Mouse (Mus musculus) embryonic facial prominence, embryonic 12.5 days (tissue): ENCODE results near the gene Gtf2b. TPM values are rescaled to one million over a fixed set of nuclear protein-coding genes. Genes with fewer than 3 reads are reported as not detected.

Source experiments
- ATAC-seq: fragments of 200-750 bp; cut with Nextera tagmentation; 2 replicates; pipeline ENCODE4 v1.8.0; 2017; ENCODE audit not compliant: insufficient number of reproducible peaks, insufficient read depth, low FRiP score, low TSS enrichment
- H3K27ac ChIP-seq: fragments of 300-500 bp; sonication (generic); 2 replicates; pipeline ENCODE4 v1.5.1; 2016; ENCODE audit warnings: mild to moderate bottlenecking
- H3K27me3 ChIP-seq: fragments of 300-500 bp; sonication (generic); 2 replicates; pipeline ENCODE4 v1.6.1; 2016; ENCODE audit warnings: mild to moderate bottlenecking, moderate library complexity
- H3K36me3 ChIP-seq: fragments of 300-500 bp; sonication (generic); 2 replicates; pipeline ENCODE4 v1.6.1; 2016; ENCODE audit warnings: mild to moderate bottlenecking
- H3K4me1 ChIP-seq: fragments of 300-500 bp; sonication (generic); 2 replicates; pipeline ENCODE4 v1.6.1; 2016
- H3K4me2 ChIP-seq: fragments of 300-500 bp; sonication (generic); replicated peaks from 2 replicates; pipeline ENCODE4 v1.6.1; 2016; ENCODE audit warnings: mild to moderate bottlenecking, moderate library complexity
- H3K4me3 ChIP-seq: fragments of 300-500 bp; sonication (generic); 2 replicates; pipeline ENCODE4 v1.5.1; 2016; ENCODE audit warnings: mild to moderate bottlenecking
- H3K9ac ChIP-seq: fragments of 300-500 bp; sonication (generic); 2 replicates; pipeline ENCODE4 v1.6.1; 2016; ENCODE audit warnings: mild to moderate bottlenecking, moderate library complexity
- H3K9me3 ChIP-seq: fragments of 300-500 bp; sonication (generic); 2 replicates; pipeline ENCODE4 v1.6.1; 2016; ENCODE audit warnings: mild to moderate bottlenecking, moderate library complexity
- WGBS: fragments of 180-500 bp; shearing (Covaris S2); methylation state at CpG from one replicate; pipeline ENCODE4 v1.1.7; 2016; 5-methylcytosine and 5-hydroxymethylcytosine counted together
- polyA plus RNA-seq: library from polyadenylated mRNA; unstranded; fragments of >200 nt; fragmentation: Nextera tagmentation; extraction: Ambion mirVana; gene quantifications from 2 replicates; pipeline ENCODE4 v1.2.1, GENCODE M21; 2016

The Gtf2b gene
- polyA plus RNA-seq, 1 experiment from 2014 or later = 85.4 TPM

- Histone ChIP-seq H3K4me1 (no peaks in the 10 kb centered on the region; the same call in 1 of the 2 replicates), H3K27me3 (no peaks in the 10 kb centered on the region), H3K9ac (no peak overlapping the region), H3K36me3 (no peaks in the 10 kb centered on the region), H3K9me3 (no peaks in the 10 kb centered on the region), H3K4me2 (no peak overlapping the region), H3K4me3 (no peak overlapping the region), H3K27ac (no peak overlapping the region)
- no peak for ATAC-seq
- WGBS = 80% methylated on average over 7 of the region's 7 CpGs
Measured at GRCm38 (mm10) chr3:142758593-142758992, 6.3 kb upstream of the Gtf2b start.

- Histone ChIP-seq H3K4me3 (no peak overlapping the region), H3K27me3 (no peaks in the 10 kb centered on the region), H3K4me1 (no peaks in the 10 kb centered on the region; the same call in 1 of the 2 replicates), H3K9ac (no peak overlapping the region), H3K36me3 (no peaks in the 10 kb centered on the region), H3K4me2 (no peak overlapping the region), H3K27ac (no peak overlapping the region), H3K9me3 (no peaks in the 10 kb centered on the region)
- ATAC-seq = no peak
- WGBS = 62% methylated on average over 6 of the region's 6 CpGs
Measured at GRCm38 (mm10) chr3:142760356-142760755, 4.5 kb upstream of the Gtf2b start.

GRCm38 (mm10) chr3:142765778-142766165 is 927 bp downstream of the Gtf2b start:
- Histone ChIP-seq H3K27me3 (no peaks in the 10 kb centered on the region), H3K36me3 (no peaks in the 10 kb centered on the region), H3K27ac (no peak overlapping the region), H3K9ac (peak overlapping the region; percentile 92), H3K4me3 (peak overlapping the region; percentile 89), H3K9me3 (no peaks in the 10 kb centered on the region), H3K4me1 (peaks cover 11% of the 10 kb centered on the region; the same call in 1 of the 2 replicates), H3K4me2 (peak overlapping the region; percentile 75)
- WGBS = 17% methylated on average over 10 of the region's 10 CpGs
- ATAC-seq = no peak

GRCm38 (mm10) chr3:142768498-142768897 is 3.7 kb downstream of the Gtf2b start:
- H3K27ac ChIP-seq = no peak overlapping the region
- H3K9ac ChIP-seq = no peak overlapping the region
- no peaks in the 10 kb centered on the region for H3K27me3 ChIP-seq
- no peak for ATAC-seq
- no peaks in the 10 kb centered on the region for H3K9me3 ChIP-seq
- WGBS = 95% methylated on average over 6 of the region's 6 CpGs
- no peak overlapping the region for H3K4me3 ChIP-seq
- no peak overlapping the region for H3K4me2 ChIP-seq
- H3K36me3 ChIP-seq = peaks cover 15% of the 10 kb centered on the region
- peaks cover 11% of the 10 kb centered on the region; the same call in 1 of the 2 replicates for H3K4me1 ChIP-seq

GRCm38 (mm10) chr3:142770518-142770917 is 5.7 kb downstream of the Gtf2b start:
- Histone ChIP-seq H3K36me3 (peaks cover 21% of the 10 kb centered on the region), H3K9me3 (no peaks in the 10 kb centered on the region), H3K27ac (no peak overlapping the region), H3K27me3 (no peaks in the 10 kb centered on the region), H3K4me1 (peaks cover 11% of the 10 kb centered on the region; the same call in 1 of the 2 replicates), H3K4me2 (no peak overlapping the region), H3K4me3 (no peak overlapping the region), H3K9ac (no peak overlapping the region)
- ATAC-seq = no peak
- 47% methylated on average over 1 of the region's 1 CpGs for WGBS

GRCm38 (mm10) chr3:142773538-142774191 is 8.8 kb downstream of the Gtf2b start:
- Histone ChIP-seq H3K9ac (no peak overlapping the region), H3K4me3 (no peak overlapping the region), H3K27ac (no peak overlapping the region), H3K27me3 (no peaks in the 10 kb centered on the region), H3K36me3 (peaks cover 33% of the 10 kb centered on the region), H3K4me1 (no peaks in the 10 kb centered on the region), H3K4me2 (no peak overlapping the region), H3K9me3 (no peaks in the 10 kb centered on the region)
- 79% methylated on average over 4 of the region's 4 CpGs for WGBS
- no peak for ATAC-seq

- Histone ChIP-seq H3K27ac (no peak overlapping the region), H3K9ac (no peak overlapping the region), H3K4me1 (no peaks in the 10 kb centered on the region), H3K4me2 (no peak overlapping the region), H3K9me3 (no peaks in the 10 kb centered on the region), H3K4me3 (no peak overlapping the region), H3K36me3 (peaks cover 64% of the 10 kb centered on the region), H3K27me3 (no peaks in the 10 kb centered on the region)
- WGBS = 74% methylated on average over 3 of the region's 3 CpGs
- ATAC-seq = no peak
Measured at GRCm38 (mm10) chr3:142777227-142777626, 12.4 kb downstream of the Gtf2b start.

- Histone ChIP-seq H3K27me3 (no peaks in the 10 kb centered on the region), H3K9me3 (no peaks in the 10 kb centered on the region), H3K27ac (no peak overlapping the region), H3K4me3 (no peak overlapping the region), H3K9ac (no peak overlapping the region), H3K4me2 (no peak overlapping the region), H3K36me3 (peaks cover 44% of the 10 kb centered on the region), H3K4me1 (no peaks in the 10 kb centered on the region)
- no peak for ATAC-seq
- 38% methylated on average over 2 of the region's 2 CpGs for WGBS
Measured at GRCm38 (mm10) chr3:142786423-142787072, 21.7 kb downstream of the Gtf2b start.

- H3K9me3 ChIP-seq = no peaks in the 10 kb centered on the region
- H3K27me3 ChIP-seq = no peaks in the 10 kb centered on the region
- peaks cover 45% of the 10 kb centered on the region for H3K36me3 ChIP-seq
- WGBS = 96% methylated on average over 3 of the region's 3 CpGs
- H3K4me3 ChIP-seq = no peak overlapping the region
- no peak overlapping the region for H3K9ac ChIP-seq
- H3K4me2 ChIP-seq = no peak overlapping the region
- H3K4me1 ChIP-seq = no peaks in the 10 kb centered on the region
- H3K27ac ChIP-seq = no peak overlapping the region
- ATAC-seq = no peak
Measured at GRCm38 (mm10) chr3:142795587-142795986, 30.7 kb downstream of the Gtf2b start.

GRCm38 (mm10) chr3:142811582-142811981 is 46.7 kb downstream of the Gtf2b start:
- Histone ChIP-seq H3K36me3 (peaks cover 23% of the 10 kb centered on the region), H3K9me3 (no peaks in the 10 kb centered on the region), H3K4me2 (no peak overlapping the region), H3K9ac (no peak overlapping the region), H3K27ac (no peak overlapping the region), H3K4me1 (no peaks in the 10 kb centered on the region), H3K4me3 (no peak overlapping the region), H3K27me3 (no peaks in the 10 kb centered on the region)
- WGBS = 96% methylated on average over 3 of the region's 3 CpGs
- ATAC-seq = no peak

GRCm38 (mm10) chr3:142817506-142817905 is 52.7 kb downstream of the Gtf2b start:
- H3K4me3 ChIP-seq = no peak overlapping the region
- H3K27me3 ChIP-seq = no peaks in the 10 kb centered on the region
- 93% methylated on average over 3 of the region's 3 CpGs for WGBS
- no peaks in the 10 kb centered on the region for H3K9me3 ChIP-seq
- H3K36me3 ChIP-seq = peaks cover 6% of the 10 kb centered on the region; the same call in 1 of the 2 replicates
- no peak overlapping the region for H3K9ac ChIP-seq
- H3K27ac ChIP-seq = no peak overlapping the region
- H3K4me1 ChIP-seq = no peaks in the 10 kb centered on the region
- H3K4me2 ChIP-seq = no peak overlapping the region
- ATAC-seq = no peak

- no peak overlapping the region for H3K27ac ChIP-seq
- no peak overlapping the region for H3K9ac ChIP-seq
- no peak overlapping the region for H3K4me3 ChIP-seq
- 98% methylated on average over 1 of the region's 1 CpGs for WGBS
- no peaks in the 10 kb centered on the region for H3K9me3 ChIP-seq
- no peaks in the 10 kb centered on the region for H3K27me3 ChIP-seq
- ATAC-seq = no peak
- no peak overlapping the region for H3K4me2 ChIP-seq
- H3K36me3 ChIP-seq = peaks cover 16% of the 10 kb centered on the region
- H3K4me1 ChIP-seq = no peaks in the 10 kb centered on the region
Measured at GRCm38 (mm10) chr3:142823606-142824005, 58.8 kb downstream of the Gtf2b start.
